Mouse (Mus musculus): ENCODE measurements around the gene Scaf11. TPM values are rescaled to one million over a fixed set of nuclear protein-coding genes. Genes with fewer than 3 reads are reported as not detected.

Scaf11 gene
- polyA plus RNA-seq, 1 experiment from 2014 or later: 93.2 TPM

GRCm38 (mm10) chr15:96372628-96373027, 88.0 kb downstream of the Scaf11 start:
- ATAC-seq (ENCODE audit: low FRiP score): no peak
- DNase-seq (ENCODE audit: low spot score): no peak
- H3K36me3 ChIP-seq (ENCODE audit: control insufficient read depth, insufficient read depth, low read length): peaks cover 23% of the 10 kb centered on the region

GRCm38 (mm10) chr15:96371311-96371710, 89.3 kb downstream of the Scaf11 start:
- Histone ChIP-seq H3K27ac (ENCODE audit: low read depth, low read length) (no peak overlapping the region), H3K4me2 (replicated peaks; ENCODE audit: low read depth, low read length) (no peak overlapping the region), H3K4me1 (replicated peaks; ENCODE audit: control insufficient read depth, insufficient read depth, low read length) (no peaks in the 10 kb centered on the region), H3K36me3 (ENCODE audit: control insufficient read depth, insufficient read depth, low read length) (peaks cover 23% of the 10 kb centered on the region), H3K4me3 (ENCODE audit: low read depth, low read length) (no peak overlapping the region), H3K9me3 (ENCODE audit: control insufficient read depth, low read length) (no peaks in the 10 kb centered on the region), H3K27me3 (ENCODE audit: control insufficient read depth, insufficient read depth, low read length) (no peaks in the 10 kb centered on the region), H3K9ac (ENCODE audit: low read depth, low read length) (no peak overlapping the region)
- WGBS: 96% methylated on average over 18 of the region's 18 CpGs
- ATAC-seq (ENCODE audit: low FRiP score) (no peak), DNase-seq (ENCODE audit: low spot score) (no peak)

More at GRCm38 (mm10) chr15:96372628-96373027, 88.0 kb downstream of the Scaf11 start:
- Histone ChIP-seq H3K9me3 (ENCODE audit: control insufficient read depth, low read length) (no peaks in the 10 kb centered on the region), H3K4me2 (replicated peaks; ENCODE audit: low read depth, low read length) (no peak overlapping the region), H3K27me3 (ENCODE audit: control insufficient read depth, insufficient read depth, low read length) (no peaks in the 10 kb centered on the region), H3K9ac (ENCODE audit: low read depth, low read length) (no peak overlapping the region), H3K4me3 (ENCODE audit: low read depth, low read length) (no peak overlapping the region), H3K27ac (ENCODE audit: low read depth, low read length) (no peak overlapping the region), H3K4me1 (replicated peaks; ENCODE audit: control insufficient read depth, insufficient read depth, low read length) (no peaks in the 10 kb centered on the region)
- 97% methylated on average over 6 of the region's 6 CpGs for WGBS

- H3K36me3 ChIP-seq (ENCODE audit: control insufficient read depth, insufficient read depth, low read length): peaks cover 22% of the 10 kb centered on the region
- H3K27me3 ChIP-seq (ENCODE audit: control insufficient read depth, insufficient read depth, low read length): no peaks in the 10 kb centered on the region
- no peak overlapping the region for H3K4me2 ChIP-seq (replicated peaks; ENCODE audit: low read depth, low read length)
- DNase-seq (ENCODE audit: low spot score) (no peak), ATAC-seq (ENCODE audit: low FRiP score) (no peak)
- no peak overlapping the region for H3K4me3 ChIP-seq (ENCODE audit: low read depth, low read length)
- no peaks in the 10 kb centered on the region for H3K9me3 ChIP-seq (ENCODE audit: control insufficient read depth, low read length)
- no peak overlapping the region for H3K9ac ChIP-seq (ENCODE audit: low read depth, low read length)
- H3K4me1 ChIP-seq (replicated peaks; ENCODE audit: control insufficient read depth, insufficient read depth, low read length): no peaks in the 10 kb centered on the region
- H3K27ac ChIP-seq (ENCODE audit: low read depth, low read length): no peak overlapping the region
- WGBS: 88% methylated on average over 11 of the region's 11 CpGs
Measured at GRCm38 (mm10) chr15:96366176-96366963, 94.3 kb downstream of the Scaf11 start.

GRCm38 (mm10) chr15:96365351-96365750, 95.3 kb downstream of the Scaf11 start:
- WGBS: 77% methylated on average over 3 of the region's 3 CpGs

More at GRCm38 (mm10) chr15:96365351-96365750, 95.3 kb downstream of the Scaf11 start:
- Histone ChIP-seq H3K9me3 (ENCODE audit: control insufficient read depth, low read length) (no peaks in the 10 kb centered on the region), H3K27ac (ENCODE audit: low read depth, low read length) (no peak overlapping the region), H3K36me3 (ENCODE audit: control insufficient read depth, insufficient read depth, low read length) (peaks cover 14% of the 10 kb centered on the region; the same call in 1 of the 2 replicates), H3K4me1 (replicated peaks; ENCODE audit: control insufficient read depth, insufficient read depth, low read length) (no peaks in the 10 kb centered on the region), H3K27me3 (ENCODE audit: control insufficient read depth, insufficient read depth, low read length) (no peaks in the 10 kb centered on the region), H3K4me2 (replicated peaks; ENCODE audit: low read depth, low read length) (no peak overlapping the region), H3K4me3 (ENCODE audit: low read depth, low read length) (no peak overlapping the region), H3K9ac (ENCODE audit: low read depth, low read length) (no peak overlapping the region)
- DNase-seq (ENCODE audit: low spot score) (no peak), ATAC-seq (ENCODE audit: low FRiP score) (no peak)

Other genes starting within 250 kb of the Scaf11 start
- 37.0 and 39.0 TPM in 2 replicates for gene Arid2, start 173.3 kb downstream of the Scaf11 start, polyA plus RNA-seq (2014; fragmentation: Nextera tagmentation; extraction: Ambion mirVana)
- 133 and 149 TPM in 2 replicates for gene Slc38a1, start 182.1 kb upstream of the Scaf11 start, polyA plus RNA-seq (2014; fragmentation: Nextera tagmentation; extraction: Ambion mirVana)
- gene Slc38a2, start 238.9 kb upstream of the Scaf11 start, polyA plus RNA-seq (2014; fragmentation: Nextera tagmentation; extraction: Ambion mirVana): 209 and 224 TPM in 2 replicates

All from hindbrain, embryonic 11.5 days (tissue).